Mouse (Mus musculus): ENCODE data around the gene Ccdc85c. TPM values are rescaled to one million over a fixed set of nuclear protein-coding genes. Genes with fewer than 3 reads are reported as not detected.
A peak's percentile ranks its signal among the peaks of the same experiment; 100 is the strongest.

Ccdc85c gene
- polyA plus RNA-seq, 2 experiments from 2014 or later: 0.27 to 0.46 TPM

GRCm38 (mm10) chr12:108294620-108295019, 19.4 kb upstream of the Ccdc85c start:
- ATAC-seq: no peak

- peak; percentile 87 for ATAC-seq
These were observed 17.7 kb upstream of the Ccdc85c start for GRCm38 (mm10) chr12:108292957-108293356.

- ATAC-seq: peak; percentile 32
These were observed 17.2 kb upstream of the Ccdc85c start for GRCm38 (mm10) chr12:108292419-108292818.

GRCm38 (mm10) chr12:108288127-108288880, 13.1 kb upstream of the Ccdc85c start:
- no peak for ATAC-seq

GRCm38 (mm10) chr12:108287011-108287410, 11.8 kb upstream of the Ccdc85c start:
- no peak for ATAC-seq

GRCm38 (mm10) chr12:108286381-108286780, 11.2 kb upstream of the Ccdc85c start:
- ATAC-seq: no peak

- no peak for ATAC-seq
These were observed 10.2 kb upstream of the Ccdc85c start for GRCm38 (mm10) chr12:108285225-108286011.

- ATAC-seq: no peak
These were observed 9.4 kb upstream of the Ccdc85c start for GRCm38 (mm10) chr12:108284455-108285224.

GRCm38 (mm10) chr12:108278221-108278918, 3.1 kb upstream of the Ccdc85c start:
- no peak for ATAC-seq

- ATAC-seq: no peak
These were observed 2.2 kb upstream of the Ccdc85c start for GRCm38 (mm10) chr12:108277341-108277841.

- no peak for ATAC-seq
These were observed 946 bp upstream of the Ccdc85c start for GRCm38 (mm10) chr12:108275920-108276822.

- peak; percentile 97 for ATAC-seq
These were observed 274 bp upstream of the Ccdc85c start for GRCm38 (mm10) chr12:108275508-108275890.

- no peak for ATAC-seq
These were observed 971 bp downstream of the Ccdc85c start for GRCm38 (mm10) chr12:108274313-108274595.

- no peak for ATAC-seq
These were observed 1.5 kb downstream of the Ccdc85c start for GRCm38 (mm10) chr12:108273466-108274312.

GRCm38 (mm10) chr12:108272143-108272635, 3.0 kb downstream of the Ccdc85c start:
- no peak for ATAC-seq

GRCm38 (mm10) chr12:108271351-108272142, 3.7 kb downstream of the Ccdc85c start:
- no peak for ATAC-seq

GRCm38 (mm10) chr12:108270240-108270919, 4.8 kb downstream of the Ccdc85c start:
- ATAC-seq: no peak

- ATAC-seq: no peak
These were observed 5.5 kb downstream of the Ccdc85c start for GRCm38 (mm10) chr12:108269699-108270098.

GRCm38 (mm10) chr12:108268970-108269369, 6.3 kb downstream of the Ccdc85c start:
- no peak for ATAC-seq
